8 mouse cellular contexts compared by ENCODE assay signal in genomic region chr5:129583761-129584582, GRCm38 (mm10). TPM values are rescaled to one million over a fixed set of nuclear protein-coding genes. Genes with fewer than 3 reads are reported as not detected.
DNase-seq lines count a peak whose midpoint lies in the region; ATAC-seq lines count a peak whose summit lies in the region.

Gene Mmp17, plus strand, starts transcription at chr5:129584169.

- peak within 1 kb of the TSS; percentile 99 for H3K4me2 ChIP-seq in intestine, embryonic 14.5 days (ENCODE audit: low read length)

- H3K27ac ChIP-seq in intestine, embryonic 14.5 days (ENCODE audit: low read depth), result no peak within 1 kb of the TSS

- no peaks in the 10 kb centered on the region for H3K9me3 ChIP-seq in intestine, embryonic 14.5 days (ENCODE audit: control insufficient read depth, low read length)

- peak; percentile 87 for ATAC-seq in intestine, embryonic 14.5 days (replicated peaks; ENCODE audit: low FRiP score, low TSS enrichment, low read depth)
- ATAC-seq in megakaryocyte progenitor cell, adult 5-6 weeks (replicated peaks; ENCODE audit: poor library complexity), result peak; percentile 75

- H3K4me3 ChIP-seq in intestine, embryonic 14.5 days (ENCODE audit: low read depth, low read length), result peak within 1 kb of the TSS; percentile 63

- WGBS in intestine, embryonic 14.5 days, result under 1% methylated on average over 68 of the region's 80 CpGs

- intact Hi-C loops in gastrocnemius, postnatal 36 days (cut with DNase I), result loop anchor here (2.0 to 10.0 kb wide), 3 partner anchors 77 to 195 kb away; no protein-coding TSS in a partner anchor
- intact Hi-C loops in left cerebral cortex, postnatal 10 days (cut with DNase I), result loop anchor here (2.0 to 10.0 kb wide), 3 partner anchors 169 to 405 kb away; no protein-coding TSS in a partner anchor

- peak; percentile 74 for DNase-seq in adrenal gland, adult 8-10 months
- DNase-seq in embryo, embryonic 11.5 days (ENCODE audit: low read depth, low spot score), result peak; percentile 75
- peak; percentile 75 to 78 for DNase-seq in gastrocnemius, postnatal 36 days
- peak; percentile 96 for DNase-seq in intestine, embryonic 14.5 days (ENCODE audit: low spot score)
- DNase-seq in left cerebral cortex, postnatal 10 days (ENCODE audit: extremely low spot score in 1 of 2, low spot score in 2 of 2), result peak; percentile 81 to 92
- DNase-seq in right cerebral cortex, postnatal 10 days (ENCODE audit: low spot score in 2 of 2), result peak; percentile 92 to 93
- peak; percentile 88 for DNase-seq in urinary bladder, postnatal 14 days (ENCODE audit: low spot score)

- no peaks in the 10 kb centered on the region for H3K36me3 ChIP-seq in intestine, embryonic 14.5 days (ENCODE audit: control insufficient read depth, insufficient read depth, low read length)

- peaks cover 50% of the 10 kb centered on the region for H3K27me3 ChIP-seq in intestine, embryonic 14.5 days (replicated peaks; ENCODE audit: control insufficient read depth, insufficient read depth, low read length)

- H3K4me1 ChIP-seq in intestine, embryonic 14.5 days (replicated peaks; ENCODE audit: control insufficient read depth, insufficient read depth, low read length), result peaks cover 4% of the 10 kb centered on the region; the same call in 1 of the 2 replicates

- peak within 1 kb of the TSS; percentile 45 for H3K9ac ChIP-seq in intestine, embryonic 14.5 days (ENCODE audit: low read length)

RNA-seq across cellular contexts. Expression of gene Mmp17, which starts in this region (rescaled TPM):
- total RNA-seq in adrenal gland, adult 8-10 months (2022), result 1 to 10 TPM in 3 of 4 experiments, under 1 TPM in 1; 0.70 to 1.7 (median 1.2) TPM
- total RNA-seq in gastrocnemius, postnatal 36 days (2021), result under 1 TPM; 0.20 to 0.44 TPM
- polyA plus RNA-seq in intestine, embryonic 14.5 days (2014; fragmentation: Nextera tagmentation; extraction: Ambion mirVana), result 2.9 and 3.8 TPM in 2 replicates
- total RNA-seq in left cerebral cortex, postnatal 10 days (2021), result 10 to 100 TPM; 62.2 to 62.9 TPM
- 0.10 TPM in 1 of 2 replicates, not detected in the other for total RNA-seq in megakaryocyte progenitor cell, adult 5-6 weeks (2015)
- not detected in 2 replicates for total RNA-seq in megakaryocyte progenitor cell, adult 5-6 weeks (2017)

Comparison
In these comparisons a context has a peak if more than half of its experiments do, and no peak if none do; other contexts are left out.
1. RNA of gene Mmp17 (total RNA-seq): 62.2 to 62.9 TPM in left cerebral cortex, postnatal 10 days; 0.70 to 1.7 TPM in adrenal gland, adult 8-10 months, 0.20 to 0.44 TPM in gastrocnemius, postnatal 36 days and 0.10 TPM in megakaryocyte progenitor cell, adult 5-6 weeks; every median in the first group is over 10 times any median in the second.
2. Peak in DNase-seq in gastrocnemius, postnatal 36 days; RNA of the gene not detected or under 1 TPM.
3. Peak in ATAC-seq in megakaryocyte progenitor cell, adult 5-6 weeks; RNA of the gene not detected or under 1 TPM.
4. Peak in every context shown above with its lines, with median percentiles within 50 percentile points of each other: DNase-seq.